Mouse (Mus musculus) intestine, embryonic 15.5 days (tissue): ENCODE data around the gene Gpr135. TPM values are rescaled to one million over a fixed set of nuclear protein-coding genes. Genes with fewer than 3 reads are reported as not detected.

Source experiments
- ATAC-seq: fragments of 200-750 bp; cut with Nextera tagmentation; 2 replicates; pipeline ENCODE4 v1.8.0; 2017; ENCODE audit warnings: moderate TSS enrichment, moderate library complexity
- H3K27ac ChIP-seq: fragments of 300-500 bp; sonication (generic); 2 replicates; pipeline ENCODE4 v1.5.1; 2015; ENCODE audit warnings: mild to moderate bottlenecking, inconsistent platforms
- H3K27me3 ChIP-seq: fragments of 300-500 bp; sonication (generic); replicated peaks from 2 replicates; pipeline ENCODE4 v1.6.1; 2015; ENCODE audit warnings: inconsistent platforms
- H3K36me3 ChIP-seq: fragments of 300-500 bp; sonication (generic); 2 replicates; pipeline ENCODE4 v1.6.1; 2015; ENCODE audit warnings: inconsistent platforms
- H3K4me1 ChIP-seq: fragments of 300-500 bp; sonication (generic); replicated peaks from 2 replicates; pipeline ENCODE4 v1.6.1; 2015; ENCODE audit warnings: inconsistent platforms
- H3K4me2 ChIP-seq: fragments of 300-500 bp; sonication (generic); replicated peaks from 2 replicates; pipeline ENCODE4 v1.6.1; 2015; ENCODE audit warnings: mild to moderate bottlenecking, inconsistent platforms
- H3K4me3 ChIP-seq: fragments of 300-500 bp; sonication (generic); replicated peaks from 2 replicates; pipeline ENCODE4 v1.5.1; 2015; ENCODE audit warnings: inconsistent platforms
- H3K9ac ChIP-seq: fragments of 300-500 bp; sonication (generic); 2 replicates; pipeline ENCODE4 v1.6.1; 2015; ENCODE audit warnings: inconsistent platforms
- H3K9me3 ChIP-seq: fragments of 300-500 bp; sonication (generic); 2 replicates; pipeline ENCODE4 v1.6.1; 2016; ENCODE audit warnings: inconsistent platforms
- WGBS: fragments of 180-500 bp; shearing (Covaris S2); methylation state at CpG from one replicate; pipeline ENCODE4 v1.1.7; 2015; 5-methylcytosine and 5-hydroxymethylcytosine counted together
- polyA plus RNA-seq: library from polyadenylated mRNA; unstranded; fragments of >200 nt; fragmentation: Nextera tagmentation; extraction: Ambion mirVana; gene quantifications from 2 replicates; pipeline ENCODE4 v1.2.1, GENCODE M21; 2015

The Gpr135 gene
- 0.54 and 0.68 TPM in 2 replicates for polyA plus RNA-seq

GRCm38 (mm10) chr12:72070327-72071269 lies at the start of gene Gpr135:
TSS of gene Gpr135 (minus strand) at chr12:72071125.
- Histone ChIP-seq H3K27ac (no peak within 1 kb of the TSS), H3K4me3 (peak within 1 kb of the TSS; percentile 55), H3K36me3 (no peaks in the 10 kb centered on the region), H3K9ac (peak within 1 kb of the TSS; percentile 48), H3K9me3 (no peaks in the 10 kb centered on the region), H3K4me1 (peaks cover 10% of the 10 kb centered on the region), H3K27me3 (peaks cover 10% of the 10 kb centered on the region), H3K4me2 (peak within 1 kb of the TSS; percentile 96)
- ATAC-seq = peak; percentile 95
- under 1% methylated on average over 94 of the region's 94 CpGs for WGBS

GRCm38 (mm10) chr12:72115686-72116345 lies 44.9 kb upstream of the Gpr135 start:
- H3K4me1 ChIP-seq = no peaks in the 10 kb centered on the region
- no peaks in the 10 kb centered on the region for H3K9me3 ChIP-seq
- H3K27me3 ChIP-seq = no peaks in the 10 kb centered on the region
- H3K4me2 ChIP-seq = no peak overlapping the region
- H3K4me3 ChIP-seq = no peak overlapping the region
- no peak for ATAC-seq
- WGBS = 78% methylated on average over 21 of the region's 23 CpGs
- H3K36me3 ChIP-seq = no peaks in the 10 kb centered on the region
- H3K27ac ChIP-seq = no peak overlapping the region
- no peak overlapping the region for H3K9ac ChIP-seq

- Histone ChIP-seq H3K4me1 (no peaks in the 10 kb centered on the region), H3K4me3 (no peak overlapping the region), H3K27me3 (no peaks in the 10 kb centered on the region), H3K36me3 (no peaks in the 10 kb centered on the region), H3K9ac (no peak overlapping the region), H3K27ac (no peak overlapping the region), H3K4me2 (no peak overlapping the region), H3K9me3 (no peaks in the 10 kb centered on the region)
- ATAC-seq = no peak
- WGBS = 75% methylated on average over 6 of the region's 6 CpGs
Observed at GRCm38 (mm10) chr12:72115126-72115525, 44.2 kb upstream of the Gpr135 start.

- peaks cover 7% of the 10 kb centered on the region; the same call in 1 of the 2 replicates for H3K36me3 ChIP-seq
- WGBS = 34% methylated on average over 14 of the region's 14 CpGs
- H3K4me3 ChIP-seq = no peak overlapping the region
- H3K9ac ChIP-seq = no peak overlapping the region
- no peaks in the 10 kb centered on the region for H3K9me3 ChIP-seq
- H3K27me3 ChIP-seq = no peaks in the 10 kb centered on the region
- peak; percentile 77 for ATAC-seq
- H3K4me2 ChIP-seq = 0 out of 2 replicates have a peak overlapping the region, but pooled peaks have one; percentile 14
- no peak overlapping the region for H3K27ac ChIP-seq
- 0 out of 2 replicates have a peak, but pooled peaks cover 2% of the 10 kb centered on the region for H3K4me1 ChIP-seq
Observed at GRCm38 (mm10) chr12:72104525-72105281, 33.8 kb upstream of the Gpr135 start.

- Histone ChIP-seq H3K4me1 (0 out of 2 replicates have a peak, but pooled peaks cover 2% of the 10 kb centered on the region), H3K4me2 (no peak overlapping the region), H3K9ac (no peak overlapping the region), H3K9me3 (no peaks in the 10 kb centered on the region), H3K36me3 (peaks cover 7% of the 10 kb centered on the region; the same call in 1 of the 2 replicates), H3K27ac (no peak overlapping the region), H3K4me3 (no peak overlapping the region), H3K27me3 (no peaks in the 10 kb centered on the region)
- 86% methylated on average over 5 of the region's 5 CpGs for WGBS
- no peak for ATAC-seq
Observed at GRCm38 (mm10) chr12:72104027-72104426, 33.1 kb upstream of the Gpr135 start.

- WGBS = 74% methylated on average over 6 of the region's 6 CpGs
- Histone ChIP-seq H3K9me3 (no peaks in the 10 kb centered on the region), H3K4me2 (no peak overlapping the region), H3K36me3 (peaks cover 7% of the 10 kb centered on the region; the same call in 1 of the 2 replicates), H3K4me3 (no peak overlapping the region), H3K27me3 (no peaks in the 10 kb centered on the region), H3K9ac (no peak overlapping the region), H3K27ac (no peak overlapping the region), H3K4me1 (0 out of 2 replicates have a peak, but pooled peaks cover 2% of the 10 kb centered on the region)
- no peak for ATAC-seq
Observed at GRCm38 (mm10) chr12:72102776-72103175, 31.9 kb upstream of the Gpr135 start.

- Histone ChIP-seq H3K4me3 (no peak overlapping the region), H3K36me3 (peaks cover 23% of the 10 kb centered on the region), H3K4me2 (no peak overlapping the region), H3K4me1 (no peaks in the 10 kb centered on the region), H3K27ac (no peak overlapping the region), H3K9ac (no peak overlapping the region), H3K9me3 (no peaks in the 10 kb centered on the region), H3K27me3 (no peaks in the 10 kb centered on the region)
- WGBS = 96% methylated on average over 8 of the region's 8 CpGs
- ATAC-seq = no peak
Observed at GRCm38 (mm10) chr12:72096966-72097365, 26.0 kb upstream of the Gpr135 start.

GRCm38 (mm10) chr12:72089802-72090201 lies 18.9 kb upstream of the Gpr135 start:
- ATAC-seq = no peak
- Histone ChIP-seq H3K4me3 (no peak overlapping the region), H3K4me1 (peaks cover 6% of the 10 kb centered on the region; the same call in 1 of the 2 replicates), H3K9ac (no peak overlapping the region), H3K27me3 (no peaks in the 10 kb centered on the region), H3K4me2 (no peak overlapping the region), H3K36me3 (peaks cover 8% of the 10 kb centered on the region; the same call in 1 of the 2 replicates), H3K9me3 (no peaks in the 10 kb centered on the region), H3K27ac (no peak overlapping the region)
- 84% methylated on average over 4 of the region's 4 CpGs for WGBS

- no peaks in the 10 kb centered on the region for H3K9me3 ChIP-seq
- no peaks in the 10 kb centered on the region for H3K36me3 ChIP-seq
- H3K27ac ChIP-seq = peak overlapping the region; percentile 98
- peak overlapping the region; percentile 78 for H3K9ac ChIP-seq
- 2% methylated on average over 18 of the region's 18 CpGs for WGBS
- H3K4me2 ChIP-seq = peak overlapping the region; percentile 60
- peak overlapping the region; percentile 76 for H3K4me3 ChIP-seq
- H3K4me1 ChIP-seq = peaks cover 18% of the 10 kb centered on the region
- no peak; the same call in 1 of the 2 replicates for ATAC-seq
- H3K27me3 ChIP-seq = no peaks in the 10 kb centered on the region
Observed at GRCm38 (mm10) chr12:72086166-72086825, 15.4 kb upstream of the Gpr135 start.

GRCm38 (mm10) chr12:72085329-72086165 lies 14.6 kb upstream of the Gpr135 start, which contains the start of the genes L3hypdh and Jkamp:
TSS of gene L3hypdh (minus strand) at chr12:72085439.
TSS of gene Jkamp (plus strand) at chr12:72085589.
- no peaks in the 10 kb centered on the region for H3K9me3 ChIP-seq
- peak within 1 kb of the TSS; percentile 93 for H3K4me2 ChIP-seq
- peak within 1 kb of the TSS; percentile 98 for H3K27ac ChIP-seq
- H3K27me3 ChIP-seq = no peaks in the 10 kb centered on the region
- no peaks in the 10 kb centered on the region for H3K36me3 ChIP-seq
- peak within 1 kb of the TSS; percentile 78 for H3K9ac ChIP-seq
- H3K4me1 ChIP-seq = peaks cover 18% of the 10 kb centered on the region
- WGBS = 1% methylated on average over 60 of the region's 60 CpGs
- peak within 1 kb of the TSS; percentile 76 for H3K4me3 ChIP-seq
- ATAC-seq = peak; percentile 96

GRCm38 (mm10) chr12:72085024-72085328 lies 14.1 kb upstream of the Gpr135 start:
- H3K9ac ChIP-seq = peak overlapping the region; percentile 70
- peak overlapping the region; percentile 87 for H3K27ac ChIP-seq
- no peaks in the 10 kb centered on the region for H3K36me3 ChIP-seq
- H3K27me3 ChIP-seq = no peaks in the 10 kb centered on the region
- ATAC-seq = peak; percentile 43
- H3K4me2 ChIP-seq = peak overlapping the region; percentile 93
- H3K4me1 ChIP-seq = peaks cover 18% of the 10 kb centered on the region
- WGBS = 0% methylated on average over 31 of the region's 31 CpGs
- peak overlapping the region; percentile 76 for H3K4me3 ChIP-seq
- no peaks in the 10 kb centered on the region for H3K9me3 ChIP-seq
